Mouse (Mus musculus) hematopoietic stem cell, adult 5-6 weeks (primary cell): ENCODE data around the gene Zfp786. TPM values are rescaled to one million over a fixed set of nuclear protein-coding genes. Genes with fewer than 3 reads are reported as not detected.
"Not testable (repeated sequence)": the region's sequence is repeated elsewhere in the genome, so short reads cannot be mapped to it uniquely, and the experiment has no call there.

Experiments used
- ATAC-seq, 2 experiments: fragments of 125-278 bp in 1 of 2; replicated peaks in 1 of 2; 2 replicates each; pipeline ENCODE4 v1.8.0; 2016 to 2017; ENCODE audit warnings: inconsistent platforms in 2 of 2, mild to moderate bottlenecking in 2 of 2, moderate number of reproducible peaks in 2 of 2, low read depth in 1 of 2, moderate TSS enrichment in 1 of 2; ENCODE audit not compliant: low FRiP score in 2 of 2, poor library complexity in 2 of 2, severe bottlenecking in 2 of 2, insufficient read depth in 1 of 2, low TSS enrichment in 1 of 2
- total RNA-seq: library from RNA; stranded (forward); fragments of 172-1452, 232-1000 nt; gene quantifications from 2 replicates; pipeline ENCODE4 v1.2.3, GENCODE M21; 2017

Zfp786 gene
- 1.1 TPM in 2 replicates for total RNA-seq

DNA sequence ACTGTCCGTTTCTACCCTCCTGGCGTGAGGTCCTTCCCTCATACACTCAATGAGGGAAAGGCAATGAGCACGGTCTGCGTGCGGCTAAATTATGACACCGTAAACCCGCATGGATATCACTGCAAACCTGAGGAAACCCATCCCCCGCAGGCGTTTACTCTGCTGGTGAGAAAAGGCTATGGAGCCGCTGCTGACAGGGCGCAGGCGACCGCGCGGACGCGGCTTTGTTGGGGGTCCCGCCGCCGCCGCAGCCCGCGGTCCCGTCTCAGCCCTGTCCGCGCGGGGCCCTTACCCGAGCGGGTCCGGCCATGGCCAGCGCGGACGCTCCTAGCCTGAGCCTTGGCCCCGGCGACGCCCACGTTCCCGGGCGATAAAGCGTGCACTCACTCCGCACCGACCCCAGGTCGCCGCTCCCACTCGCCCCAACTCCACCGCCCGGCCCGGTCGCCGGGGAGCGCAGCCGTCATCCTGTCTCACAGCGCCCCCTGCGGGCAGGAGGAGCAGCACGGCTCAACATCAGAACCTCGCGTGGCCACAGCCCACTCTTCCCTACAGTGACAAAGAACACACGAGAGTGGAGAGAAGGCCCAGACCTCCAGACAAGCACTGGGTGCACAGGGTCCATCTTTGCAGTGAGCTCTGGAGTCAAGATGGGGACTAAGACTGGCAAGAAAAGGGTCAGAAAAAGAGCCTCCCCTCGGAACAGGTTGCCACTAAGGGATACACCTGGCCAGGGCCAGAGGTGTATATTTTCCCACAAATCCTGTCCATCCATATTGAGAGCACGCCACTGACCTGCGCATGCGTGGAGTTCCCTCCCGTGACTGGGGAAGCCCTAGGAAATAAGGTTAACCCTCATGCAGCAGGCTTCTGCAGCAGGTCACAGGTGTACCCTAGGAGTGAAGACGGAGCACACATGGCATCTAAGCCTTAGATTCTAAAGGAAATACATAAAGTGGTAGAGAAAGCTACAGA is at the start of gene Zfp786:
Gene Zfp786, minus strand, starts transcription at position 764 of the 975 bp plus-strand sequence.
- ATAC-seq: peak; percentile 93 to 97

DNA sequence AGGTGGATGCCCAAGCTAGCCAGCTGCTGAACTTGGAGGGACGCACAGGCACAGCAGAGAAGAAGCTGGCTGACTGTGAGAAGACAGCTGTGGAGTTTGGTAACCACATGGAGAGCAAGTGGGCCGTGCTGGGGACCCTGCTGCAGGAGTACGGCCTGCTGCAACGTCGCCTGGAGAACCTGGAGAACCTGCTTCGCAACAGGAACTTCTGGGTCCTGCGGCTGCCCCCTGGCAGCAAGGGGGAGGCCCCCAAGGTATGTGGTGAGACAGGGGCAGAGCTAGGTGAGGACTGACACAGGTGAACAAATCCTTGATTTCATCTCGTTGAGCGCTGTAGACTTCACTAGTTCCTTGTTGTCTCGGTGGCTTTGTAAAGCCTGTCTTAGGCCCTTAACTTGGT is 49.5 kb upstream of the Zfp786 start:
- no peak for ATAC-seq

DNA sequence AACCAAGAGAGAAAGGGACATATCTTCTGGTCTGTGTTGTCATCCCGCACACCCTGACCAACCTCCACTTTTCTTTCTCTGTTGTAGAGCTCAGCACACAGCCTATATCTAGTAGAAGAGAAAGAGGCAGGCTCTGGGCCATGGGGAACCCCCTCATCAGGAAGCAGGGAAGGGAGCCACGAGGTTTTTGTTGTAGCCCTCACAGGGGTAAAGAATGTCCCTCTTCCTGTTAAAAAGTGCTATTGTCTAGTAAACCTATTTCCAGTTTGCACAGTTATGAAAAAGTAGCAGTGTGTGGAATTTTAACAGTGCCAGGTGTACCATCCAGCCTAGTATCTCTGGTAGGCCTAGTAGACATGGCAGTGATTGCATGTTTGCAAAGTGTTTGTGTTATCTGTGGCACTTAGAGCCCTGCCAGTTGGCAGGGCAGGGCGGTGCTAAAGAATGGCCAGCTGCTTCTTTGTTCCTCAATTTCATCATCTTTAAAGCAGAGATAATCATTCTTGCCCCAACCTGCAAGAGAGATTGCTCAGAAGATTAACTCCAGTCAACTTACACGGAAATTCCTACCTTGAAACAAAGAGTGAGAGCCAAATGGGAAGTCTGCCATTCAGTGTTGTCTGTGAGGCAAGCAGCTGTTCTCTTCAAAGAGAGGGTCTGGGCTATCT is 48.5 kb upstream of the Zfp786 start:
- no peak for ATAC-seq

DNA sequence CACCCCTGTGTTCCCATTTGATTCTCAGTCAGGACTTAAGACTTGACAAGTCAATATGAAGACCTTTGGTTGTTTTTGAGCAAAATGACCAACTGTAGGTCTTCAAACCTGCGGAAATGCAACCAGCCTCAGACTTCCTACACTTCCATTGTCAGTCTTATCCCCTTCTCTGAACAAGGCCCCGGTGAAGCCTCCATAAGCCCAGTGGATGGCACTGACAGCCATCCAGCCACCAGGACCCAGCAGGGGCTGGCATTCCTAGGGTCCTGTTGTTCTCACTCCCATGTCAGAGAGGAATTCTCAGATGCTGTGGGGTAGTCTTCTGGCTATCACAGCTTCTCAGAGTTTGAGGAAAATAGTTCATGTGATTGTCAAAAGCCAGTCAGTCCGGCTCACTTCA is 47.9 kb upstream of the Zfp786 start:
- no peak for ATAC-seq

DNA sequence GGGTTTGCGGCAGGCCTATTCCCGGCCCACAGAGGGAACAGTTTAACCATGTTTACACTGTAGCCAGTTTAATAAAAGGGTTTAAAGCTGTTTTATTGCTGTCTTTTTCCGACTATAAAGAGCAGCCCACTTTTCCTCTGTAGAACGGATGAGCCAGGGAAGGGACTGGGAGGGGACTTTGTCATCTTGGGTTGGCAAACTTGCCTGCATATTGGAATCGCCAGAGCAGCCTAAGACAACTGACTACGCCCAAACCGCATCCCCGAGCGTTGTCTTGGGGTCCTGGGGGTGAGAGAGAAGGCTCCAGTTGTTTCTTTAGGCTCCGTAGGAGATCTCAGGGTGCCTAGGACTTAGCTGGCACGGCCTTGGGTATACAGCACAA is 47.5 kb upstream of the Zfp786 start:
- ATAC-seq: 0 out of 4 replicates have a peak, but pooled peaks of 1 of the 2 experiments have one; percentile 13

DNA sequence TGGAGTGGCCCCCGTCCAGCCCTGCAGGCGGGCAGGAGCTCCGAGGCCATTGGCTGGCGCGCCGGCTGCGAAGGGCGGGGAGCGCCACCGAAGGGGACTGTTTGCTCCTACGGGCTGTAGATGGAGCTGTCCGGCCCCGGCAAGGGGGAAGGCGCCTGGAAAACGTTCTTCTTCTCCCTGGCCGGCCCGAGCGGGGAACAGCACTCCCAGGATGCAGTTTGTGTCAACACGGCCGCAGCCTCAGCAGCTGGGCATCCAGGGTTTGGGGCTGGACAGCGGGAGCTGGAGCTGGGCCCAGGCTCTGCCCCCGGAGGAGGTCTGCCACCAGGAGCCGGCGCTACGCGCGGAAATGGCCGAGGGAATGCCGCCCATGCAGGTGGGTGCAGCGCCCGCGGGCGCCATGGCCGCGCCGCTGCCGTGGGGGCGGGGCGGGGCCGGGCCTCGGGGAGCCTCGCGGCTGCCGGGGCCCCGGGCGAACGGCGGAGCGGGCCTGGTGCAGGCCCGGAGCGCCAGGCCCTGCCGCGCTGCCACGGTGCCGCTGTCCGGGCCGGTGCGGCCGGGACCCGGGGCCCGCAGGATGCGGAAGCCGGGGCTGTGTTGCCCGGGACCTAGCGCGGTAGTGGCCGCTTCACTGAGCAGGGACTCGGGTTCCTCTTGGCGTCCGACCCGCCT is 46.9 kb upstream of the Zfp786 start:
- ATAC-seq: peak; percentile 90 to 97

DNA sequence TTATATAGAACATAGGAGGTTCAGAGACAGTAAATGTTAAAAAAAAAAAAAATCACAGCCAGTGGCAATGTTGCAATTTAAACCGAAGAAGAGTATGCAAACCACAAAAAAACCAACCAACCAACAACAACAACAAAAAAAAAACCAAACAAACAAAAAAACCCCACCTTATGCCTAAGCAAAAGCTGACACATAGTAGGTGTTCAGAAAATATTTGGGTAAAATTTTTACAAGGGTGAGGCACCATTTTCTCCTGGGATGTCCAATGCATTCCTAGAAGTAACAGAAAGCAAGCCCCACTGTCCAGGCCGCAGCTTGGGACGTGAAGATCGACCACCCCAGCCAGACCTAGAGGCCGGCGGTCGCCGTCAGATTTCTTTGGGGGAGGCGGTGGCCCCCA is 46.4 kb upstream of the Zfp786 start, which contains the start of gene Zfp282:
Gene Zfp282, plus strand, starts transcription at position 147 of the 400 bp plus-strand sequence.
- ATAC-seq: no peak

DNA sequence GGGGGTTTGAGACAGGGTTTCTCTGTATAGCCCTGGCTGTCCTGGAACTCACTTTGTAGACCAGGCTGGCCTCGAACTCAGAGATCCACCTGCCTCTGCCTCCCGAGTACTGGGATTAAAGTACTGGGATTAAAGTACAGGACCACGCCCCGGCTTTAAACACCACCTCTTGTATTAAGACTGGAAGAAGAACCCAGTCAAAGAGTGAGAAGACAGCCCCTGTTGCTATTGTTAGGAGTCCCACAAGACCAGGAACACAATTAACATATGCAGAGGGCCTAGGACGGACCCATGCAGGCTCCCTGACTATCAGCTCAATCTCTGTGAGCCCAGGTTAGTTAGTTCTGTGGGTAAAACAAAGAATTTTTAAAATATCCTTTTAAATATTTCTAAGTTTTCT is 41.6 kb upstream of the Zfp786 start:
- ATAC-seq: no peak

DNA sequence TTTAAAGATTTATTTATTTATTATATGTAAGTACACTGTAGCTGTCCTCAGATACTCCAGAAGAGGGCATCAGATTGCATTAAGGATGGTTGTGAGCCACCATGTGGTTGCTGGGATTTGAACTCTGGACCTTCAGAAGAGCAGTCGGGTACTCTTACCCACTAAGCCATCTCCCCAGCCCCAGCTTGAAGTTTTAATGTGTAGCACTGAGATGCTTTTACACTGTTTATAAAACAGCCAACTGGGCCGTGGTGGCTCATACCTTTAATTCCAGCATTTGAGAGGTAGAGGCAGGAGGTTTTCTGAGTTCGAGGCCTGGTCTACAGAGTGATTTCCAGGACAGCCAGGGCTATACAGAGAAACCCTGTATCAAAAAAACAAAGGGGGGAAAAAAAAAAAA is 27.1 kb upstream of the Zfp786 start:
- ATAC-seq: not testable (repeated sequence)

DNA sequence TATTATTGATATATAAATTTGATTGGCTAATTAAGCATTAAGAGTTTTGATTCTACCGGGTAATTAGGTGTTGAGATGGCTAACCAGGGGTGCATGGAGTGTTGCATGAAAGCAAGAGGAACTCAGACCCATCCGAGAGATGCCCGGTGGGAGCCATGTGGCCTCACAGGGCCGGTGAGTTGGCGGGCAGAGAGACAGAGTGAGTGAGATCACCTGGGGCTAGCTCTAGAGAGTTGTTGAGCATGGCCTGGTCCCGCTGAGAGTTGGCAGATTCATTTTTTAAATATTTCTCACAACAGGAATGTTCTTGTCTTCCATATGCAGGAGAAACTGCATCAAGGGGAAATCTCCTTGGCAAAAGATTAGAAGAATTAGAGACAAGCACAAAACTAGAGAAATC is 26.6 kb upstream of the Zfp786 start:
- ATAC-seq: no peak

DNA sequence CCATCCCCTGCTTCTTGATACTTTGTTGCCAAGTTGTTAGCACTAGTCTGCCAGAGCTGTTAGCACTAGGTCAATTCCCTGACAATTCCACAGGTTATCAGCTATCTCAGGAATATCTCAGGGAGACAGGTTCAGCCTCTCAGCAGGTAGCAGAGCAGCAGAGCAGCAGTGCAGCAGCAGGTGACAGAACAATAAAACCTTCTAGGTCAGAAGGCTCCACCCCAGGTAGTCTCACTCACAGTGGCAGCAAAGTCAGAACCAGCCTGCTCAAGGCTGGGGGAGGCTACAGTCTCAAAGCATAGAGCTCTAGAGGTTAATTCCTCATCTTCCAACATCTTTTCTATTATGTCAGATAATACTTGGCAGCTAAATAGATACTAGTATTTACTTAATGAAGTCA is 15.1 kb upstream of the Zfp786 start:
- no peak for ATAC-seq

DNA sequence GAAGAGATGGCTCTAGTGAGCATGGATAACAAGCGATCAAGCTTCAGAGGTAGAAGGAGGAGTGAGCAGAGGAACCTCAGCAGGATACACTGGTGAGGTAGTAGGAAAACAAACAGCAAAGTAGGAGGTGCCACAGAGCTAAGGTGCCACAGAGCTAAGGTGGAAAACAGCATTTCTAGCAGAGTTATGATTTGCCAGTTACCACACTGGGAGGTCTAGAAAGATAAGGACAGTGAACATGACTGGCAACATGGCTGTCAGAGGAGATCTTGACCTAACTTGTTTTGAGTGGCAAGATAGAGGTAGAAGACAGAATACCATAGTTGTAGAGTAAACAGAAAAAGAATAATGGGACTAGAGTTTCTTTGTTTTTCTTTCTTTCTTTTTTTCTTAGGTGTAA is 11.7 kb upstream of the Zfp786 start:
- no peak for ATAC-seq

DNA sequence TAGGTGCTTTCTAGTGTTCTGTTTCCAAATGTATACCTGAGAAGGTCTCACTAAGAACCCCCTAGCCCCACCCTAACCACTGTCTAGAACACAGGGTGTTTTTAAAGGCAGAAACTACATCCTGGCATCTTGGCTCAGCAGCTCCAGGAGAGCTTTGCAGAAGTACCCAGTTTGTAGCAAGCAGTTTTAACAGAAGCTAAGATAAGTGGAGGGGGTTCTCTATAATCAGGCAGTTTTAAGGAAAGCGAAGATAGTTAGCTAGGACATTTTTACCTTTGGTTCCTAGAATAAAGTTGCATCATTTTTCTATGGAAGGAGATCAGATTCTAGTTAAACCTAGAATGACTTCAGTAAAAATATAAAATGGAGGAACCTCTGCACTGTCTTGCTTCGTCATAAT is 11.2 kb upstream of the Zfp786 start:
- no peak for ATAC-seq

DNA sequence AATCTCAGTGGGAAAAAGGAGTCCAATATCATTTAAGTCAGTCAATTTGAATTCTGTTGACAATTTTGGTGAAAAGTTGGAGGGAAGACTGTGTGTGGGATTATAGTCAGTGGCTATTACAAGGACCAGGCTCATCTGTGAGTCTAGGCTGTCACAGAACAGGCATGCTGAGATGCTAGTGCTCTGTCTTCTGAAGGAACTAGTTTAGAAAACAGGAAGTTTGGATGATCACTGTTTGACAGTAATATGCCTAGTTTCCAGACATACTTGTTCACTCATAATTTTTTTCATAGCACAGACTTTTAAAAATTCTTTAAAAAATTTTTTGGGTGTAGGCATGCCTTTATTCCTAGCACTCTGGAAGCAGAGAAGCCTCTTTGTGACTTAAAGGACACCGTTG is 10.4 kb upstream of the Zfp786 start:
- ATAC-seq: no peak

DNA sequence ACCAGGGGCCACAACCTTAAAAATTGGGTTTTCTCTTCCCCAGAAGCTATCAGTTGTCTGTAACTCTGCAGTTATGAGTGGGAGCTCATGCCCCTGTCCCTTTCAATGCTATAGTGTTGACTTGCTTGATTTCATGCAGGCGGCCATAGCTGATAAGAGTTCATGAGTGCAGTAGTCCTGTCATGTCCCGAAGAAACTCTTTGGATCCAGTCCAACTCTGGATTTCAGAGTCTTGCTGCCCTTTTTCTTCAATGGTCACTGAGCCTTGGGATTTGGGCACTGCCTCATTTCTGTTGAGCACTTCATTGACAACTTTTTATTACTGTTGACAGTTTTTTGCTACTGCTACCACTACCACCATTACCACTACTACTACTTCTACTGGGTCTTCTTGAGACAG is 7.0 kb upstream of the Zfp786 start:
- ATAC-seq: no peak

DNA sequence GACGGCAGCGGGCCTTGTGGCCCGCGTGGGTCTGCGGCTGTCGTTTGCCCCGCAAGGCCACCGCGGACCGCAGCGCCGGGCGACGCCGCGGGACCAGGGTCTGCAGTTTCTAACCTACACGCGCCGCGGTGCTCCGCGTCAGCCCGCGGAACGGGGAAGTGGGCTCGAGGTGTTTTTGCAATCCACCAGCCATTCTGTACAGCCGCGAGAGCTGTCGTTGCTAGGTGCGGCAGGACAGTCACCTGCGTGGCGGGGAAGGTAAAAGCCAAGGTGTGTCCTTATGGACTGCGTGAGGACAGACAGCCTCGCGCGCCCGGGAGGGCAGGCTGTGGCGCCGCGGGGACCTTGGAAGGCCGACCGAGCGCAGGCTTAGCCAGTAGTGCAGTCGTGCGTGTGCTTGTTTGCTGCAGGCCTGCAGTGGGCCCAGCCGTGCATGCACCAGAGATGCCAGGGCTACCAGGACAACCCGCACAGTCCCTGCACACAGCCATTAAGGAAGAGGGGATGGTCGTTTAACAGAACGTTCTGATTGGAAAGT is 5.4 kb upstream of the Zfp786 start:
- peak; percentile 36 to 53; a peak in 2 of 4 replicates for ATAC-seq

DNA sequence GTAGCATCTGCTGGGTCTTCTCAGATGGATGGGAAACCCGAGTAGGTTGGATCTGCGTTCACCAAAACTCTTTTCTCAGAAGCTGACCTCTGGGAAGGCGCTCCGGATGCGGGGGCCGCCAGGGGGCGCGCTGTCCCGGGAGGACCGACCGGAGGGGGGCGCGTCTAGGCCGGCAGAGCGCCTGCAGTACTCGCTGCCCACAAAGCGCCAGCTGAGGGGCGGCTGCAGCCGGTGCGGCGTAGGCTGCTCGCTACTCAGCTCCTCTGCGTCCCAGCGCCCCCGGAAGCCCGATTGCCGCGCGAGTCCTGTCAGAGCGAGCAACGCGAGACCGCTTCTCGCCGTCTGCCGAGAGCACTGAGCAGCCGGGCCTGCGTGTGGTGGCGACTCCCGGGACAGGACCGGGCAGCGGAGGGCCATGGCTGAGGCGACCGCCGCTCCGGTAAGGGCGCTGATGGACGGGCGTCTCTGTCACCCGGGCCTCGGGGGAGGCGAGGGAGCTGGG is 4.9 kb upstream of the Zfp786 start, which contains the start of gene Zfp398:
Gene Zfp398, plus strand, starts transcription at position 180 of the 502 bp plus-strand sequence.
- peak; percentile 86 to 96 for ATAC-seq
